Mouse (Mus musculus): Measurements from ENCODE around the gene St7.

GRCm38 (mm10) chr6:17882943-17883342, 190.2 kb downstream of the St7 start:
- TF ChIP-seq POLR2A (IDR thresholded peaks at IDR 0.05; ENCODE audit: insufficient read length, low read depth), result no peak
- TF ChIP-seq TCF12 (IDR thresholded peaks at IDR 0.05; ENCODE audit: insufficient read depth, poor library complexity, severe bottlenecking), result no peak
- no peak for TF ChIP-seq MYOG (IDR thresholded peaks at IDR 0.05; ENCODE audit: control insufficient read depth in 1 of 3, insufficient read depth in 1 of 3, insufficient read length in 2 of 3, low read depth in 2 of 3)
- no peak for TF ChIP-seq MYOD1 (IDR thresholded peaks at IDR 0.05; ENCODE audit: control insufficient read depth in 1 of 3, insufficient read length in 2 of 3, low read depth in 2 of 3)
- TF ChIP-seq USF1 (IDR thresholded peaks at IDR 0.05; ENCODE audit: low read depth), result no peak
- no peak for TF ChIP-seq MAX (IDR thresholded peaks at IDR 0.05; ENCODE audit: low read depth)
- TF ChIP-seq REST (IDR thresholded peaks at IDR 0.05; ENCODE audit: insufficient read depth, insufficient read length), result no peak
- TF ChIP-seq POLR2AphosphoS2 (IDR thresholded peaks at IDR 0.05; ENCODE audit: insufficient read length, low read depth), result no peak
- no peak for TF ChIP-seq TCF3 (IDR thresholded peaks at IDR 0.05; ENCODE audit: insufficient read length, low read depth)
